Comparison of ENCODE assay signal across 27 mouse cellular contexts in the genomic region with DNA sequence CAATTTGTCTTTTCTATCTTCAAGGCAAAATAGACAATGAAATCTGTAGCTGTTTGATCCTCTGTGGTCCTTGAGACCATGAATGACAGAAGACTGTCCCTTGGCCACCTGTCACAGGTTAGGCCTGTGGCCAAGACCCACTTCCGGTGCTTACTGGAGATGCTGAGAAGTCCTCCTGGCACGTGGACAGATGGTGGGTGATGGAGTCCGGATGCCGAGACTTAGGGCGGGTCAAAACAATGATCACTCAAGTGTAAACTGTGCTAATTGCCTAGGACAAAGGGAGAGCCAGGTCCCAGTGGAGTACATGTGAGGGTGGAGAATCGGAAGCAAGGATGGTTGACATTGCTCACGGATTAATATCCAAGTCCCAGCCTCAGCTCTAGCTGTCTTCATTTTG.
DNase-seq lines count a peak whose midpoint lies in the region; ATAC-seq and TF ChIP-seq lines count a peak whose summit lies in the region.
"Had no signal": no experiment of that assay in that cellular context is flagged by ENCODE, and none has a peak within 500 bp of the region (broad histone marks: within the 10 kb centered on the region; RNA-seq: fewer than 3 reads in every experiment).

No protein-coding gene starts in this region.

- no peak overlapping the region for H3K27ac ChIP-seq in lung, postnatal 0 days (ENCODE audit: low read length)
- no peak overlapping the region for H3K27ac ChIP-seq in forebrain, postnatal 0 days (ENCODE audit: low read depth, low read length)
- H3K27ac ChIP-seq: forebrain, embryonic 12.5 days; gastrocnemius, adult 2 months; heart, embryonic 15.5 days; kidney, embryonic 15.5 days; left cerebral cortex, adult 2 months; limb, embryonic 15.5 days; liver, embryonic 14.5 days; midbrain, embryonic 15.5 days; neural tube, embryonic 13.5 days had no signal

- WGBS in lung, postnatal 0 days, result 76% methylated on average over 7 of the region's 7 CpGs
- 53% methylated on average over 7 of the region's 7 CpGs for WGBS in forebrain, postnatal 0 days

- no peaks in the 10 kb centered on the region for H3K27me3 ChIP-seq in lung, postnatal 0 days (replicated peaks; ENCODE audit: insufficient read depth, low read length)
- no peaks in the 10 kb centered on the region for H3K27me3 ChIP-seq in forebrain, postnatal 0 days (ENCODE audit: insufficient read depth, low read length)
- H3K27me3 ChIP-seq: forebrain, embryonic 12.5 days; heart, embryonic 15.5 days; kidney, embryonic 15.5 days; limb, embryonic 15.5 days; midbrain, embryonic 15.5 days; neural tube, embryonic 13.5 days had no signal

- H3K9ac ChIP-seq in lung, postnatal 0 days (replicated peaks; ENCODE audit: low read depth), result no peak overlapping the region
- no peak overlapping the region for H3K9ac ChIP-seq in forebrain, postnatal 0 days
- H3K9ac ChIP-seq: forebrain, embryonic 12.5 days; heart, embryonic 15.5 days; kidney, embryonic 15.5 days; limb, embryonic 15.5 days; liver, embryonic 14.5 days; lung, embryonic 14.5 days; midbrain, embryonic 15.5 days; neural tube, embryonic 13.5 days had no signal

- no peak for TF ChIP-seq CTCF in lung, postnatal 0 days (IDR thresholded peaks at IDR 0.05)
- no peak for TF ChIP-seq CTCF in forebrain, postnatal 0 days (IDR thresholded peaks at IDR 0.05; ENCODE audit: low read depth)

- no peak overlapping the region for H3K4me3 ChIP-seq in lung, postnatal 0 days (ENCODE audit: low read depth, low read length)
- H3K4me3 ChIP-seq in forebrain, postnatal 0 days (ENCODE audit: low read depth, low read length), result no peak overlapping the region
- H3K4me3 ChIP-seq: forebrain, embryonic 12.5 days; gastrocnemius, adult 2 months; heart, embryonic 15.5 days; kidney, embryonic 15.5 days; left cerebral cortex, adult 2 months; limb, embryonic 15.5 days; midbrain, embryonic 15.5 days; myocyte; neural tube, embryonic 13.5 days had no signal

- no peaks in the 10 kb centered on the region for H3K4me1 ChIP-seq in lung, postnatal 0 days (ENCODE audit: insufficient read depth, low read depth, low read length)
- H3K4me1 ChIP-seq in forebrain, postnatal 0 days (ENCODE audit: insufficient read depth), result no peaks in the 10 kb centered on the region
- H3K4me1 ChIP-seq: forebrain, embryonic 12.5 days; heart, embryonic 15.5 days; kidney, embryonic 15.5 days; limb, embryonic 15.5 days; midbrain, embryonic 15.5 days; neural tube, embryonic 13.5 days had no signal

- no peaks in the 10 kb centered on the region for H3K36me3 ChIP-seq in lung, postnatal 0 days (ENCODE audit: insufficient read depth, low read length)
- H3K36me3 ChIP-seq in forebrain, postnatal 0 days (ENCODE audit: insufficient read depth), result no peaks in the 10 kb centered on the region
- H3K36me3 ChIP-seq: forebrain, embryonic 12.5 days; heart, embryonic 15.5 days; kidney, embryonic 15.5 days; limb, embryonic 15.5 days; midbrain, embryonic 15.5 days; neural tube, embryonic 13.5 days had no signal

- no peak for ATAC-seq in lung, postnatal 0 days
- ATAC-seq in forebrain, postnatal 0 days, result no peak
- ATAC-seq: midbrain, embryonic 15.5 days had no signal

- no peaks in the 10 kb centered on the region for H3K9me3 ChIP-seq in lung, postnatal 0 days (ENCODE audit: low read length)
- H3K9me3 ChIP-seq in forebrain, postnatal 0 days (ENCODE audit: low read length), result no peaks in the 10 kb centered on the region
- H3K9me3 ChIP-seq: forebrain, embryonic 12.5 days; heart, embryonic 15.5 days; kidney, embryonic 15.5 days; limb, embryonic 15.5 days; midbrain, embryonic 15.5 days; neural tube, embryonic 13.5 days had no signal

- TF ChIP-seq EP300 in lung, postnatal 0 days (IDR thresholded peaks at IDR 0.05), result no peak

- no peak overlapping the region for H3K4me2 ChIP-seq in lung, postnatal 0 days (replicated peaks; ENCODE audit: low read depth, low read length)
- H3K4me2 ChIP-seq in forebrain, postnatal 0 days (ENCODE audit: low read depth), result no peak overlapping the region
- H3K4me2 ChIP-seq: forebrain, embryonic 12.5 days; heart, embryonic 15.5 days; kidney, embryonic 15.5 days; limb, embryonic 15.5 days; lung, embryonic 14.5 days; midbrain, embryonic 15.5 days; neural tube, embryonic 13.5 days had no signal

- DNase-seq in lung, postnatal 10 days, result peak; percentile 5
- DNase-seq in lung, postnatal 0 days (ENCODE audit: low spot score), result no peak
- peak; percentile 27 for DNase-seq in cerebellum, adult 11-12 months
- DNase-seq in cerebellum, adult 9-11 months, result peak; percentile 22
- peak; percentile 64 for DNase-seq in retina, postnatal 1 day
- DNase-seq in forebrain, postnatal 0 days, result no peak
- no peak for DNase-seq in yolk sac, embryonic 10.5 days (ENCODE audit: low spot score)
- DNase-seq: adrenal gland, postnatal 25 days; gastrocnemius, adult 2 months; heart, postnatal 4 days; kidney, adult 11 months; kidney, postnatal 4 days; layer of hippocampus, adult 9-11 months; lung, postnatal 4 days; right cerebral cortex, adult 18-20 months; right cerebral cortex, postnatal 4 days; thymus, postnatal 25 days had no signal

Comparison
In these comparisons a context has a peak if more than half of its experiments do, and no peak if none do; other contexts are left out.
1. DNase-seq: peak in lung, postnatal 10 days (single experiment), cerebellum, adult 11-12 months (single experiment), cerebellum, adult 9-11 months (single experiment) and retina, postnatal 1 day (single experiment); none in lung, postnatal 0 days (single experiment), forebrain, postnatal 0 days (single experiment) and yolk sac, embryonic 10.5 days (single experiment).